Mouse (Mus musculus): ENCODE results near the gene Col16a1.
A peak's percentile ranks its signal among the peaks of the same experiment; 100 is the strongest.

The Col16a1 gene

GRCm38 (mm10) chr4:130082211-130082610 is 34.6 kb downstream of the Col16a1 start:
- DNase-seq (ENCODE audit: low read depth, low spot score) = peak; percentile 56

- DNase-seq (ENCODE audit: low read depth, low spot score) = peak; percentile 71
Observed at GRCm38 (mm10) chr4:130084331-130084945, 36.8 kb downstream of the Col16a1 start.

- DNase-seq (ENCODE audit: low read depth, low spot score) = peak; percentile 54
Observed at GRCm38 (mm10) chr4:130085246-130085820, 37.7 kb downstream of the Col16a1 start.

- DNase-seq (ENCODE audit: low read depth, low spot score) = peak; percentile 92
Observed at GRCm38 (mm10) chr4:130087293-130087692, 39.7 kb downstream of the Col16a1 start.

GRCm38 (mm10) chr4:130095137-130095536 is 47.5 kb downstream of the Col16a1 start:
- DNase-seq (ENCODE audit: low read depth, low spot score) = no peak

- DNase-seq (ENCODE audit: low read depth, low spot score) = no peak
Observed at GRCm38 (mm10) chr4:130101183-130101582, 53.5 kb downstream of the Col16a1 start.

GRCm38 (mm10) chr4:130102111-130102651 is 54.5 kb downstream of the Col16a1 start, which contains the start of gene Pef1:
TSS of gene Pef1 (plus strand) at chr4:130102558.
- no peak for DNase-seq (ENCODE audit: low read depth, low spot score)

GRCm38 (mm10) chr4:130103632-130104031 is 56.0 kb downstream of the Col16a1 start:
- no peak for DNase-seq (ENCODE audit: low read depth, low spot score)

GRCm38 (mm10) chr4:130104584-130104983 is 56.9 kb downstream of the Col16a1 start:
- DNase-seq (ENCODE audit: low read depth, low spot score) = no peak

GRCm38 (mm10) chr4:130107065-130107443 is 59.4 kb downstream of the Col16a1 start:
- DNase-seq (ENCODE audit: low read depth, low spot score) = no peak

GRCm38 (mm10) chr4:130107444-130108131 is 59.9 kb downstream of the Col16a1 start:
- peak; percentile 100 for DNase-seq (ENCODE audit: low read depth, low spot score)

GRCm38 (mm10) chr4:130108929-130109328 is 61.3 kb downstream of the Col16a1 start:
- DNase-seq (ENCODE audit: low read depth, low spot score) = no peak

GRCm38 (mm10) chr4:130109666-130110065 is 62.0 kb downstream of the Col16a1 start:
- peak; percentile 21 for DNase-seq (ENCODE audit: low read depth, low spot score)

- DNase-seq (ENCODE audit: low read depth, low spot score) = peak; percentile 79
Observed at GRCm38 (mm10) chr4:130110091-130110490, 62.5 kb downstream of the Col16a1 start.

- peak; percentile 71 for DNase-seq (ENCODE audit: low read depth, low spot score)
Observed at GRCm38 (mm10) chr4:130112299-130112698, 64.7 kb downstream of the Col16a1 start.

GRCm38 (mm10) chr4:130112732-130113131 is 65.1 kb downstream of the Col16a1 start:
- no peak for DNase-seq (ENCODE audit: low read depth, low spot score)

GRCm38 (mm10) chr4:130120752-130121151 is 73.1 kb downstream of the Col16a1 start:
- DNase-seq (ENCODE audit: low read depth, low spot score) = no peak

GRCm38 (mm10) chr4:130121560-130121959 is 73.9 kb downstream of the Col16a1 start:
- DNase-seq (ENCODE audit: low read depth, low spot score) = no peak

- no peak for DNase-seq (ENCODE audit: low read depth, low spot score)
Observed at GRCm38 (mm10) chr4:130123020-130123419, 75.4 kb downstream of the Col16a1 start.

GRCm38 (mm10) chr4:130124110-130124509 is 76.5 kb downstream of the Col16a1 start:
- DNase-seq (ENCODE audit: low read depth, low spot score) = no peak

GRCm38 (mm10) chr4:130125164-130125563 is 77.5 kb downstream of the Col16a1 start:
- DNase-seq (ENCODE audit: low read depth, low spot score) = no peak

- no peak for DNase-seq (ENCODE audit: low read depth, low spot score)
Observed at GRCm38 (mm10) chr4:130125935-130126334, 78.3 kb downstream of the Col16a1 start.

GRCm38 (mm10) chr4:130128907-130129306 is 81.3 kb downstream of the Col16a1 start:
- no peak for DNase-seq (ENCODE audit: low read depth, low spot score)

Measured in brain, adult 2 months (tissue).